Mouse (Mus musculus) midbrain, postnatal 0 days (tissue): Measurements from ENCODE around the gene Depdc5. TPM values are rescaled to one million over a fixed set of nuclear protein-coding genes. Genes with fewer than 3 reads are reported as not detected.
A peak's percentile ranks its signal among the peaks of the same experiment; 100 is the strongest.

Source experiments
- ATAC-seq: fragments of 200-750 bp; cut with Nextera tagmentation; 2 replicates; pipeline ENCODE4 v1.8.0; 2017; ENCODE audit warnings: moderate number of reproducible peaks, mild to moderate bottlenecking, moderate TSS enrichment, moderate library complexity; ENCODE audit not compliant: low FRiP score
- DNase-seq: peaks from one replicate; pipeline ENCODE4 v3.0.0-alpha.2; 2015; ENCODE audit warnings: low spot score
- H3K27ac ChIP-seq: fragments of 300-500 bp; sonication (generic); 2 replicates; pipeline ENCODE4 v1.5.1; 2014; ENCODE audit warnings: low read depth, mild to moderate bottlenecking, low read length, mixed read lengths
- H3K27me3 ChIP-seq: fragments of 300-500 bp; sonication (generic); 2 replicates; pipeline ENCODE4 v1.6.1; 2014; ENCODE audit warnings: low read length, control low read depth, mixed read lengths; ENCODE audit not compliant: insufficient read depth
- H3K36me3 ChIP-seq: fragments of 300-500 bp; sonication (generic); 2 replicates; pipeline ENCODE4 v1.6.1; 2014; ENCODE audit warnings: low read length, control low read depth, mixed read lengths; ENCODE audit not compliant: insufficient read depth
- H3K4me1 ChIP-seq: fragments of 300-500 bp; sonication (generic); 2 replicates; pipeline ENCODE4 v1.6.1; 2014; ENCODE audit warnings: mild to moderate bottlenecking, control low read depth, antibody characterized with exemption, low read length, mixed read lengths; ENCODE audit not compliant: insufficient read depth
- H3K4me2 ChIP-seq: fragments of 300-500 bp; sonication (generic); 2 replicates; pipeline ENCODE4 v1.6.1; 2014; ENCODE audit warnings: low read depth, mild to moderate bottlenecking, low read length, mixed read lengths; ENCODE audit not compliant: poor library complexity, severe bottlenecking
- H3K4me3 ChIP-seq: fragments of 300-500 bp; sonication (generic); 2 replicates; pipeline ENCODE4 v1.5.1; 2014; ENCODE audit warnings: low read depth, mild to moderate bottlenecking, low read length, moderate library complexity
- H3K9ac ChIP-seq: fragments of 300-500 bp; sonication (generic); replicated peaks from 2 replicates; pipeline ENCODE4 v1.6.1; 2014; ENCODE audit warnings: mild to moderate bottlenecking, low read length, moderate library complexity, mixed read lengths; ENCODE audit not compliant: poor library complexity, severe bottlenecking
- H3K9me3 ChIP-seq: fragments of 300-500 bp; sonication (generic); 2 replicates; pipeline ENCODE4 v1.6.1; 2016; ENCODE audit warnings: low read length, control low read depth
- CTCF ChIP-seq: IDR thresholded peaks from 2 replicates; pipeline ENCODE4 v1.5.1; 2016; ENCODE audit warnings: antibody characterized with exemption, mild to moderate bottlenecking
- WGBS: fragments of 180-500 bp; shearing (Covaris S2); extraction: QIAGEN DNeasy Blood & Tissue Kit; methylation state at CpG from one replicate; pipeline ENCODE4 v1.1.7; 2014; 5-methylcytosine and 5-hydroxymethylcytosine counted together
- polyA plus RNA-seq: library from polyadenylated mRNA; unstranded; fragments of >200 nt; fragmentation: Nextera tagmentation; extraction: Ambion mirVana; gene quantifications from 2 replicates; pipeline ENCODE4 v1.2.1, GENCODE M21; 2015
- total RNA-seq: library from RNA; depleted of rRNA; stranded (reverse); fragments of >200 nt; gene quantifications from 2 replicates; pipeline ENCODE4 v1.2.3, GENCODE M21; 2014

Gene Depdc5
- total and polyA plus RNA-seq, 2 experiments from 2014 or later: 15.1 to 37.5 TPM

DNA sequence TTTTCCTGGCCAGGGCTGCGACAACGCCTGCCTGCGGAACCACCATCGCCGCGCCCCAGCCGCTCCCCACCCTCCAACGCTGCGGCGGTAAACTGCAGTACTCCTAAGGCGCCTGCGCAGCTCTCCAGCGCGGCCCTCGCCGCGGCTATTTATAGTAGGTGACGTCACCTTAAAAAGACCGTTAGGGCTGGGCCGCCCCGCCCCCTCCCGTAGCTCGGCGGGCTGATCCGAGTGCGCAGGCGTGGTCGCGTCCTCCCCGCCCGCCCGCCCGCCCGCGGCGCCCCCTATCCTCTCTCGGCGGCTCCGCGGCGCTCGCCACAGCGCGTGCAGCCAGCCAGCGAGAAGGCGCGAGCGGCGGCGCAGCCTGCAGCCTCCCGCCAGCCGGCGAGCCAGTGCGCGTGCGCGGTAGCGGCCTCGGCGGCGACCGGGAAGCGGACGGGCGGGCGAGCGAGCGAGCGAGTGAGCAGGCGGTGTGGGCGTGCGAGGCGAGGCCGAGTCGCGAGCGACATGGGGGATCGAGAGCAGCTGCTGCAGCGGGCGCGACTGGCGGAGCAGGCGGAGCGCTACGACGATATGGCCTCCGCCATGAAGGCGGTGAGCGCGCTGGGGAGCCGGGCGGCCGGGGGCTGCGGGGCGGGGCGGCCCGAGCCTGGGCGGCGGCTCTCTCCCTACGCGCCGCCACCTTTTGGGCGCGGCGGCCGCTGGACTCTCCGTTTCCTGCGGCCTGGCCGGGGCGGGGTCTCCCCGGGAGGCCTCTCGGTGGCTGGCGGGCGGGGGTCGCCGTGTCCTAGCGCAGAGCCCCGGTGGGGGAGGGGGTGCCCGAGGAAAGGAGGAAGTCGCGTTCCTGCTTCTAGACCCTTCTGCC, 155.3 kb downstream of the Depdc5 start, which contains the start of gene Ywhah:
TSS of gene Ywhah (plus strand) at position 256 of the 865 bp plus-strand sequence.
- Histone ChIP-seq H3K27me3 (no peaks in the 10 kb centered on the region), H3K4me3 (peak within 1 kb of the TSS; percentile 80), H3K36me3 (no peaks in the 10 kb centered on the region), H3K4me2 (peak within 1 kb of the TSS; percentile 67), H3K9ac (peak within 1 kb of the TSS; percentile 97), H3K9me3 (no peaks in the 10 kb centered on the region), H3K4me1 (peaks cover 19% of the 10 kb centered on the region), H3K27ac (peak within 1 kb of the TSS; percentile 98)
- ATAC-seq (peak; percentile 97), DNase-seq (peak; percentile 99)
- 1% methylated on average over 94 of the region's 121 CpGs for WGBS
- TF ChIP-seq CTCF: peak; percentile 54

DNA sequence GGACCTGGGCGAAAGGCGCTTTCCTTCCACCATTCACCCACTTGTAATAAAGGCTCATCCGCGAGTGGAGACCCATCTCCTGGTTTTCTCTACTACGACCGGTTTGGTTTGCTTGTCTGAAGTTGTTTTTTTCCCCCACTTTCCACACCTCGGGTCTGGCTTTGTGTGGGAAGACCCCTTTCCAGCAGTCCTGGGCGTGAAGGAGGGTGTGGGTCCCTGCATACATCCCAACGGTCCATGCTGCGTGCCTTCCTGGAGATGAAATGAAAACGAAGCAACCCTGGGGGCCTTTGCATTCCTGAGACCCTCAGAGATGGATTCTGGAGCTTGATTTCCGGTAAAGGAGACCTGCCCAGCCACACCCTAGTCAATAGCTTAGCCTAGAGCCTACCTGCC, 155.9 kb downstream of the Depdc5 start:
- no peak for ATAC-seq
- H3K4me1 ChIP-seq: peaks cover 22% of the 10 kb centered on the region
- peak overlapping the region; percentile 67 for H3K4me2 ChIP-seq
- TF ChIP-seq CTCF: no peak
- H3K27ac ChIP-seq: peak overlapping the region; percentile 98
- H3K27me3 ChIP-seq: no peaks in the 10 kb centered on the region
- peak overlapping the region; percentile 80 for H3K4me3 ChIP-seq
- peak overlapping the region; percentile 97 for H3K9ac ChIP-seq
- H3K36me3 ChIP-seq: no peaks in the 10 kb centered on the region
- no peak for DNase-seq
- no peaks in the 10 kb centered on the region for H3K9me3 ChIP-seq
- 0% methylated on average over 12 of the region's 12 CpGs for WGBS

DNA sequence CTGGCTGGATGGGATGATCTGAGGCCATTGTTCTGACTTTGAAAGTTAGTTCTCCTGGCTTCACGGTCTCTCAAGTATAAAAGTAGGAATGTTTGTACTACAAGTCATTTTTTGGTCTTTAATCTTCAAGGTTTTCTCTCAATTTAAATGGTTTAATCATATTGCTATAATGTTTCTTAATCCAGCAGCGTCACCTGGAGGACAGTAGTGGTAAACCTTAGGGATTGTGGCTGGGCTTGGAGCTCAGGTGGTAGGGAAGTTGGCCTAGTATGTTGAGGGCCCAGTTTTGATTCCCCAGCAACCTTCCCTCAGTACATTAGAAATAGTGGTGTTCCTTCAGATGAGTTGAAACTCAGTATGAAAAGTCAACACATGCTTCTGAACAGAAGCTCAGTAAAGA, 158.1 kb downstream of the Depdc5 start:
- H3K27me3 ChIP-seq: no peaks in the 10 kb centered on the region
- H3K9me3 ChIP-seq: no peaks in the 10 kb centered on the region
- peak overlapping the region; percentile 67 for H3K4me2 ChIP-seq
- no peak for ATAC-seq
- H3K27ac ChIP-seq: no peak overlapping the region
- H3K4me3 ChIP-seq: no peak overlapping the region
- TF ChIP-seq CTCF: peak; percentile 53
- H3K4me1 ChIP-seq: peaks cover 22% of the 10 kb centered on the region
- 87% methylated on average over 2 of the region's 2 CpGs for WGBS
- H3K36me3 ChIP-seq: no peaks in the 10 kb centered on the region
- no peak for DNase-seq
- no peak overlapping the region for H3K9ac ChIP-seq

DNA sequence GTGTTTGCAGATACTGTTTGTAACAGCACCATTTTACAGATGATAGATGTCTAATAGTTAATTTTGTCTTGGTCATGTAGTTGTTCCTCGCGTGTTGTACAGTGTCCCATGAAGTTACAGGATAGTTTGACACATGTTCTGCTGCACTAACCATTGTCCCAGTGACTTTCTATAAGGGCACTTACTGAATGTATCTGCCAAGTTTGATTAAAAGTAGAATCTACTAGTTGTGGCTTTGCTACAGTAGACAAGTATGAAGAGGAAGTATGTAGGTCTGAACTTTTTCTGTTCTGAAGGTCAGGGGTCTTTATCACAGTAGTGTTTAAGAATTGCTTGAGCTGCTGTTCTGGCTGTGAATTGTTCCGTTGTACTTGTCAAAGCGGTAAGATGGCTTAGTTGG, 159.8 kb downstream of the Depdc5 start:
- Histone ChIP-seq H3K27ac (no peak overlapping the region), H3K9me3 (no peaks in the 10 kb centered on the region), H3K27me3 (no peaks in the 10 kb centered on the region), H3K4me3 (no peak overlapping the region), H3K4me1 (peaks cover 17% of the 10 kb centered on the region), H3K36me3 (no peaks in the 10 kb centered on the region; the same call in 1 of the 2 replicates), H3K4me2 (no peak overlapping the region), H3K9ac (no peak overlapping the region)
- DNase-seq (no peak), ATAC-seq (no peak)
- no peak for TF ChIP-seq CTCF
- 88% methylated on average over 4 of the region's 4 CpGs for WGBS

DNA sequence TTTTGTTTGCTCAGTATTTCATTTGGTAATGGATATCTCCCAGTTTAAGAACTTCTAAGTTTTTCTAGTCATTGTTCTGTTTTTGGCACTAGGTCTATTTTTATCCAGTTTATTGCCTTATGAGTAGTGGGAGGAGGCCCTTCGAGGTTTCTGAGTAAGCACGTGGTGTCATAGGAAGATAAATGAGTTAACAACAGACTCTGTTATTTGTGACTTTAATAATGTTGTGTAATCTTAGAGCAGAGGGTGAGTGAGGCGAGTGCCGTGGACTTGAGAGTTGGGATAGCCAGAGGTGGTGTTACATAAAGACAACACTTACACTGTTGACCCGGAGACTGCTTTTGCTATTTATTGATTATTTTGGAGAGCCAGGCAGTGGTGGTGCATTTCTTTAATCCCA, 161.0 kb downstream of the Depdc5 start:
- no peak overlapping the region for H3K4me2 ChIP-seq
- 84% methylated on average over 5 of the region's 5 CpGs for WGBS
- H3K27me3 ChIP-seq: no peaks in the 10 kb centered on the region
- no peak overlapping the region for H3K27ac ChIP-seq
- no peak overlapping the region for H3K4me3 ChIP-seq
- ATAC-seq: no peak
- peaks cover 4% of the 10 kb centered on the region for H3K36me3 ChIP-seq
- H3K4me1 ChIP-seq: peaks cover 17% of the 10 kb centered on the region
- H3K9me3 ChIP-seq: no peaks in the 10 kb centered on the region
- no peak for TF ChIP-seq CTCF
- DNase-seq: no peak
- no peak overlapping the region for H3K9ac ChIP-seq

DNA sequence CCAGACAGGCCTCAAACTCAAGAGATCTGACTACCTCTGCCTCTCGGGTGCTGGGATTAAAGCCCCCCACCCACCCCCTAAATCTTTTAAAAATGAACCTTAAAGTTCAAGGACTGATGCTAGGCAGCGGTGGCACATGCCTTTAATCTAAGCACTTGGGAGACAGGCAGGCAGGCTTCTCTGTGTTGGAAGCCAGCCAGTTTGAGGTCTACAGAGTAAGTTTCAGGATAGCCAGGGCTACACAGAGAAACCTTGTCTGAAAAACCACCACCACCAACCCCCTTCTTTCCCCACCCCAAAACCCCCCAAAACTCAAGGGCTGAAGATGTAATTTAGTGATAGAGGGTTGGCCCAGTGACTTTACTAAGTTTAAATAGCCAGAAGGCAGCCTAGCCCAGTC, 165.2 kb downstream of the Depdc5 start:
- WGBS: 53% methylated on average over 2 of the region's 2 CpGs
- no peak overlapping the region for H3K27ac ChIP-seq
- H3K27me3 ChIP-seq: no peaks in the 10 kb centered on the region
- no peak for DNase-seq
- H3K9me3 ChIP-seq: no peaks in the 10 kb centered on the region
- H3K4me3 ChIP-seq: no peak overlapping the region
- TF ChIP-seq CTCF: no peak
- peaks cover 9% of the 10 kb centered on the region; the same call in 1 of the 2 replicates for H3K4me1 ChIP-seq
- ATAC-seq: no peak
- no peak overlapping the region for H3K9ac ChIP-seq
- H3K4me2 ChIP-seq: no peak overlapping the region
- H3K36me3 ChIP-seq: peaks cover 4% of the 10 kb centered on the region
